Mouse (Mus musculus) fat pad, adult 2 months (tissue): Measurements from ENCODE around the gene Fgf22.

ENCODE experiments used
- DNase-seq: peaks from one replicate; pipeline ENCODE4 v3.0.0-alpha.2; 2011; ENCODE audit warnings: low read depth, low spot score; ENCODE audit errors: extremely low read depth

The Fgf22 gene

GRCm38 (mm10) chr10:79789581-79789980, 34.7 kb downstream of the Fgf22 start:
- no peak for DNase-seq

GRCm38 (mm10) chr10:79790861-79791260, 36.0 kb downstream of the Fgf22 start, which contains the start of gene Prss57:
Prss57 (minus strand) TSS chr10:79790961.
- no peak for DNase-seq

- DNase-seq = no peak
These were observed 37.6 kb downstream of the Fgf22 start for GRCm38 (mm10) chr10:79792339-79793040.

GRCm38 (mm10) chr10:79793051-79793737, 38.3 kb downstream of the Fgf22 start, which contains the start of gene Palm:
Palm (plus strand) TSS chr10:79793572.
- no peak for DNase-seq

- DNase-seq = no peak
These were observed 39.0 kb downstream of the Fgf22 start for GRCm38 (mm10) chr10:79793738-79794490.

GRCm38 (mm10) chr10:79794491-79794931, 39.6 kb downstream of the Fgf22 start:
- no peak for DNase-seq

GRCm38 (mm10) chr10:79795905-79796304, 41.0 kb downstream of the Fgf22 start:
- DNase-seq = no peak

GRCm38 (mm10) chr10:79797326-79797725, 42.5 kb downstream of the Fgf22 start:
- DNase-seq = no peak

GRCm38 (mm10) chr10:79798289-79798928, 43.5 kb downstream of the Fgf22 start:
- DNase-seq = no peak

GRCm38 (mm10) chr10:79800508-79800907, 45.6 kb downstream of the Fgf22 start:
- DNase-seq = no peak

GRCm38 (mm10) chr10:79801837-79802236, 47.0 kb downstream of the Fgf22 start:
- DNase-seq = no peak

GRCm38 (mm10) chr10:79802331-79802971, 47.6 kb downstream of the Fgf22 start:
- no peak for DNase-seq

- DNase-seq = no peak
These were observed 48.9 kb downstream of the Fgf22 start for GRCm38 (mm10) chr10:79803716-79804323.

GRCm38 (mm10) chr10:79805636-79806035, 50.8 kb downstream of the Fgf22 start:
- no peak for DNase-seq

GRCm38 (mm10) chr10:79806331-79806730, 51.5 kb downstream of the Fgf22 start:
- no peak for DNase-seq

- DNase-seq = no peak
These were observed 52.1 kb downstream of the Fgf22 start for GRCm38 (mm10) chr10:79806972-79807371.

GRCm38 (mm10) chr10:79807826-79808225, 53.0 kb downstream of the Fgf22 start:
- DNase-seq = no peak
